Mouse (Mus musculus): ENCODE results near the gene 6030408B16Rik. TPM values are rescaled to one million over a fixed set of nuclear protein-coding genes. Genes with fewer than 3 reads are reported as not detected.
A peak's percentile ranks its signal among the peaks of the same experiment; 100 is the strongest.

The 6030408B16Rik gene
- polyA plus RNA-seq, 1 experiment from 2014 or later, result 0.13 TPM

GRCm38 (mm10) chr15:101292012-101292411 lies 1.0 kb upstream of the 6030408B16Rik start:
- peaks cover 31% of the 10 kb centered on the region for H3K36me3 ChIP-seq (ENCODE audit: control insufficient read depth, insufficient read depth, low read length)
- no peak overlapping the region for H3K27ac ChIP-seq (ENCODE audit: low read depth, low read length)
- no peaks in the 10 kb centered on the region for H3K4me1 ChIP-seq (ENCODE audit: control insufficient read depth, insufficient read depth, low read depth, low read length)
- no peaks in the 10 kb centered on the region for H3K9me3 ChIP-seq (ENCODE audit: control insufficient read depth, low read length)
- H3K9ac ChIP-seq (ENCODE audit: low read depth, low read length), result no peak overlapping the region
- 88% methylated on average over 3 of the region's 3 CpGs for WGBS
- H3K4me3 ChIP-seq (ENCODE audit: low read length), result no peak overlapping the region
- H3K27me3 ChIP-seq (replicated peaks; ENCODE audit: control insufficient read depth, insufficient read depth, low read length), result no peaks in the 10 kb centered on the region
- ATAC-seq, result no peak
- H3K4me2 ChIP-seq (ENCODE audit: low read length), result no peak overlapping the region

DNA sequence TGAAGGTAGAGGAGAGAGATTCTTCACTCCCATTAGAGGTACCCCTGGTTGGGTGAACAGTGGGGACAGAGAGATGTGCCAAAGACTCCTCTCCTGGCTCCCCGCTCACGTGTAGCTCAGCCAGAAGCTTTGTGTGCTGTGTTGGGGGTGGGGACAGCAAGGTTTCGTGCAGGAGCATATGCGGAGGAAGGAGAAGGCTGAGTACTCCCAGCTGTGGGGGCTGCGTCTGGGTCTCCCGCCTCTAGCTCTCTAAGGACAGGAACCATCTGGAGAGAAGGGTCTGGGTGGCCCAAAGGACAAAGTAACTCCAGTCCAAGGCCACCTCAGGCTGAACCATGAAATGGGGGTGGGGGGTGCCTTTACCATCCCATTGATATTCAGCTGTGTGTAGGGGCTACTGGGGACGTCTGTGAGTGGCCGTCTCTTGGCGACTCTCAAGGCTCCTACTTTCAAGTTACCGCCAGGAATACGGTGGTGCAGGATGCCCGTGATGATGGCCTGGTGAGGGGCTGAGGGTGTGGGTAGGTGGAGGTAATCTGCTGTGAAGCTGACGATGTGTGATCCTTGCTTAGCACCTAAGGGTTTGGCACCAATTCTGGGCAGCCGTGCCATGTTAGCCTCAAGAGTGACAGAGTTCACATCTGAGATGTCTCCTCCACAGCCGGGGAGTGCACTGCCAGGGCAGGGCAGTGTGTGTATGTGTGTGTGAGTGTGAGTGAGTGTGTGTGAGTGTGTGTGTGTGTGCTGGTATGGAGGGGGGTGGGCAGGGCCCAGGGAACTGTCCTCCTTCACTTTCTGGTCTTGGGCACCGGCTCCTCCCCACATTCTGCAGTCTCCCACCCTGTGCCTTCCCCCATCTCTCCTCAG lies 1.2 kb downstream of the 6030408B16Rik start:
- no peaks in the 10 kb centered on the region for H3K4me1 ChIP-seq (ENCODE audit: control insufficient read depth, insufficient read depth, low read depth, low read length)
- no peak overlapping the region for H3K9ac ChIP-seq (ENCODE audit: low read depth, low read length)
- H3K27me3 ChIP-seq (replicated peaks; ENCODE audit: control insufficient read depth, insufficient read depth, low read length), result no peaks in the 10 kb centered on the region
- H3K36me3 ChIP-seq (ENCODE audit: control insufficient read depth, insufficient read depth, low read length), result peaks cover 17% of the 10 kb centered on the region
- H3K4me3 ChIP-seq (ENCODE audit: low read length), result no peak overlapping the region
- WGBS, result 62% methylated on average over 16 of the region's 16 CpGs
- H3K4me2 ChIP-seq (ENCODE audit: low read length), result no peak overlapping the region
- no peaks in the 10 kb centered on the region for H3K9me3 ChIP-seq (ENCODE audit: control insufficient read depth, low read length)
- no peak for ATAC-seq
- H3K27ac ChIP-seq (ENCODE audit: low read depth, low read length), result no peak overlapping the region

- Histone ChIP-seq H3K4me1 (ENCODE audit: control insufficient read depth, insufficient read depth, low read depth, low read length) (no peaks in the 10 kb centered on the region), H3K27me3 (replicated peaks; ENCODE audit: control insufficient read depth, insufficient read depth, low read length) (no peaks in the 10 kb centered on the region), H3K4me3 (ENCODE audit: low read length) (no peak overlapping the region), H3K9me3 (ENCODE audit: control insufficient read depth, low read length) (no peaks in the 10 kb centered on the region), H3K36me3 (ENCODE audit: control insufficient read depth, insufficient read depth, low read length) (peaks cover 11% of the 10 kb centered on the region), H3K4me2 (ENCODE audit: low read length) (no peak overlapping the region), H3K9ac (ENCODE audit: low read depth, low read length) (no peak overlapping the region), H3K27ac (ENCODE audit: low read depth, low read length) (no peak overlapping the region)
- ATAC-seq, result no peak
- 88% methylated on average over 7 of the region's 7 CpGs for WGBS
Measured at GRCm38 (mm10) chr15:101295106-101295505, 2.1 kb downstream of the 6030408B16Rik start.

GRCm38 (mm10) chr15:101295616-101296015 lies 2.6 kb downstream of the 6030408B16Rik start:
- ATAC-seq, result no peak
- Histone ChIP-seq H3K27me3 (replicated peaks; ENCODE audit: control insufficient read depth, insufficient read depth, low read length) (no peaks in the 10 kb centered on the region), H3K4me3 (ENCODE audit: low read length) (no peak overlapping the region), H3K4me2 (ENCODE audit: low read length) (no peak overlapping the region), H3K9ac (ENCODE audit: low read depth, low read length) (no peak overlapping the region), H3K4me1 (ENCODE audit: control insufficient read depth, insufficient read depth, low read depth, low read length) (no peaks in the 10 kb centered on the region), H3K9me3 (ENCODE audit: control insufficient read depth, low read length) (no peaks in the 10 kb centered on the region), H3K36me3 (ENCODE audit: control insufficient read depth, insufficient read depth, low read length) (peaks cover 7% of the 10 kb centered on the region), H3K27ac (ENCODE audit: low read depth, low read length) (no peak overlapping the region)
- 95% methylated on average over 10 of the region's 10 CpGs for WGBS

DNA sequence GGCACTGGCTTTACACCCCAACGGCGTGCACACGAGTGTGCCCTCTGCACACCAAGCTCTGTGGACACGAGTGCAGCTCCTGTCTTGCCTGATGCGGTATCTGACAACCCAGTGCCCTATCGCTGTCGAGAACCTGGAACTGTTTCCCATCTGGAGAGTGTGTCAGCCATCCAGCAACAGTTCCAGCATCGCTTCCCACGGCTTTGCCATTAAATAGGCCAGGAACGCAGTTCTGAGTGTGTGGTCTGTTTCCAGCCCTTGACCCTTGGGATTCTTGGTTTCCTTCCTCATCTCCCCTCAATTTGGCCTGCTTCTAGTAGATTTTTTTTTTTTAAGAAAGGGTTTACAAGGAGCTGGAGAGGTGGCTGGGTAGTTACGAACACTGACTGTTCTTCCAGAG lies 3.1 kb downstream of the 6030408B16Rik start:
- H3K9ac ChIP-seq (ENCODE audit: low read depth, low read length), result no peak overlapping the region
- no peaks in the 10 kb centered on the region for H3K9me3 ChIP-seq (ENCODE audit: control insufficient read depth, low read length)
- no peak overlapping the region for H3K27ac ChIP-seq (ENCODE audit: low read depth, low read length)
- peaks cover 5% of the 10 kb centered on the region; the same call in 1 of the 2 replicates for H3K36me3 ChIP-seq (ENCODE audit: control insufficient read depth, insufficient read depth, low read length)
- ATAC-seq, result no peak
- H3K4me2 ChIP-seq (ENCODE audit: low read length), result no peak overlapping the region
- H3K4me1 ChIP-seq (ENCODE audit: control insufficient read depth, insufficient read depth, low read depth, low read length), result no peaks in the 10 kb centered on the region
- no peaks in the 10 kb centered on the region for H3K27me3 ChIP-seq (replicated peaks; ENCODE audit: control insufficient read depth, insufficient read depth, low read length)
- H3K4me3 ChIP-seq (ENCODE audit: low read length), result no peak overlapping the region
- WGBS, result 89% methylated on average over 11 of the region's 11 CpGs

GRCm38 (mm10) chr15:101297988-101298387 lies 5.0 kb downstream of the 6030408B16Rik start:
- no peak for ATAC-seq
- Histone ChIP-seq H3K36me3 (ENCODE audit: control insufficient read depth, insufficient read depth, low read length) (no peaks in the 10 kb centered on the region), H3K27ac (ENCODE audit: low read depth, low read length) (no peak overlapping the region), H3K27me3 (replicated peaks; ENCODE audit: control insufficient read depth, insufficient read depth, low read length) (no peaks in the 10 kb centered on the region), H3K4me2 (ENCODE audit: low read length) (peak overlapping the region; percentile 17; the same call in 1 of the 2 replicates), H3K9me3 (ENCODE audit: control insufficient read depth, low read length) (no peaks in the 10 kb centered on the region), H3K4me1 (ENCODE audit: control insufficient read depth, insufficient read depth, low read depth, low read length) (no peaks in the 10 kb centered on the region), H3K9ac (ENCODE audit: low read depth, low read length) (no peak overlapping the region), H3K4me3 (ENCODE audit: low read length) (no peak overlapping the region)
- WGBS, result 25% methylated on average over 7 of the region's 7 CpGs

- Histone ChIP-seq H3K9ac (ENCODE audit: low read depth, low read length) (no peak overlapping the region), H3K36me3 (ENCODE audit: control insufficient read depth, insufficient read depth, low read length) (no peaks in the 10 kb centered on the region), H3K27me3 (replicated peaks; ENCODE audit: control insufficient read depth, insufficient read depth, low read length) (no peaks in the 10 kb centered on the region), H3K27ac (ENCODE audit: low read depth, low read length) (no peak overlapping the region), H3K4me1 (ENCODE audit: control insufficient read depth, insufficient read depth, low read depth, low read length) (no peaks in the 10 kb centered on the region), H3K4me2 (ENCODE audit: low read length) (peak overlapping the region; percentile 17; the same call in 1 of the 2 replicates), H3K9me3 (ENCODE audit: control insufficient read depth, low read length) (no peaks in the 10 kb centered on the region), H3K4me3 (ENCODE audit: low read length) (no peak overlapping the region)
- WGBS, result 13% methylated on average over 7 of the region's 7 CpGs
- no peak for ATAC-seq
Measured at GRCm38 (mm10) chr15:101298550-101298949, 5.5 kb downstream of the 6030408B16Rik start.

DNA sequence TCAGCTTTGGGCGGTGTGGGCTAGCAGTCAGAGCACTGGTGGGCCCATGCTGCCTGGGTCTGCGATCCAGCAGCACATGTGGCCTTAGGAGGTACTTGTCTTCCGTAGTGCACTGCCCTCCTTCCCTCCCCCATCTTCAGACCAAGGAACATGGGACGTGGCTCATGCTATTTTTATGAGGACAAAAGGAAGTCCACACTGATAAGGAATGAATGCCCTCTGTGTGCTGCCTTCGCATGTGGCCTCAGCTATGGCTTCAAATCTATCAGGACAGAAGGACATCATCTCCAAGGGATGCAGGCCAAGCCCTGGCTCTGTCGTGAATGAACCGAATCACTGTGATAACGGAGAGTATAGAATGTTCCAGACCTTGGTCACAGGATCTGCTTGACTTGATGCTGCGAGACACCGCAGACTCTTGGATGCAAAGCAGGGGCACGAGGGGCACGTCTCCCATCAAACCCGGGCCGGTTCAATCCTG lies 6.5 kb downstream of the 6030408B16Rik start:
- no peaks in the 10 kb centered on the region for H3K4me1 ChIP-seq (ENCODE audit: control insufficient read depth, insufficient read depth, low read depth, low read length)
- H3K9ac ChIP-seq (ENCODE audit: low read depth, low read length), result no peak overlapping the region
- whole genome bisulfite sequencing, result 84% methylated on average over 14 of the region's 14 CpGs
- no peaks in the 10 kb centered on the region for H3K36me3 ChIP-seq (ENCODE audit: control insufficient read depth, insufficient read depth, low read length)
- no peaks in the 10 kb centered on the region for H3K9me3 ChIP-seq (ENCODE audit: control insufficient read depth, low read length)
- no peak overlapping the region for H3K27ac ChIP-seq (ENCODE audit: low read depth, low read length)
- ATAC-seq, result no peak
- no peaks in the 10 kb centered on the region for H3K27me3 ChIP-seq (replicated peaks; ENCODE audit: control insufficient read depth, insufficient read depth, low read length)
- H3K4me2 ChIP-seq (ENCODE audit: low read length), result no peak overlapping the region
- H3K4me3 ChIP-seq (ENCODE audit: low read length), result no peak overlapping the region

DNA sequence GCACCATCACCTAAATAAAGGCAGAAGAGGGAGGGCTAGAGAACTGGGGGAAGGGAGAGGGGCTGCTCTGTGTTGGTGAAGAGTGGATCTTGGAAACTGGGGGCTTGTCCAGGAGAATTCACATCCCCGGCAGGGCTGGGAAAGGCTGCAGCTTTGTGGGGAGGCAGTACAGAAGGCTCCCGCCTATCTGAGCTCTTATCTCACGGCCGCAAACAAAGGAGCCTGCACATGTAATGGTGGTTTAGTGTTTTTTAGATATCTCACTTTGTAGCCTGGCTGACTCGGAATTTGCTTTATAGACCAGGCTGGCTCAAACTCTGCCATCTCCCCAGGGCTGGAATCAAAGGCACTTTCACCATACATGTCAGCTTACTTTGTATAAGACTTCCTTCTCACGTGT lies 7.1 kb downstream of the 6030408B16Rik start:
- Histone ChIP-seq H3K9me3 (ENCODE audit: control insufficient read depth, low read length) (no peaks in the 10 kb centered on the region), H3K4me2 (ENCODE audit: low read length) (no peak overlapping the region), H3K27me3 (replicated peaks; ENCODE audit: control insufficient read depth, insufficient read depth, low read length) (no peaks in the 10 kb centered on the region), H3K27ac (ENCODE audit: low read depth, low read length) (no peak overlapping the region), H3K4me3 (ENCODE audit: low read length) (no peak overlapping the region), H3K9ac (ENCODE audit: low read depth, low read length) (no peak overlapping the region), H3K4me1 (ENCODE audit: control insufficient read depth, insufficient read depth, low read depth, low read length) (no peaks in the 10 kb centered on the region), H3K36me3 (ENCODE audit: control insufficient read depth, insufficient read depth, low read length) (no peaks in the 10 kb centered on the region)
- 77% methylated on average over 6 of the region's 6 CpGs for WGBS
- ATAC-seq, result no peak

All from hindbrain, embryonic 16.5 days (tissue).